Mouse (Mus musculus): Measurements from ENCODE around the gene Dnmt3c. TPM values are rescaled to one million over a fixed set of nuclear protein-coding genes. Genes with fewer than 3 reads are reported as not detected.
A peak's percentile ranks its signal among the peaks of the same experiment; 100 is the strongest.

The Dnmt3c gene
- polyA plus RNA-seq, 1 experiment from 2014 or later: not detected

DNA sequence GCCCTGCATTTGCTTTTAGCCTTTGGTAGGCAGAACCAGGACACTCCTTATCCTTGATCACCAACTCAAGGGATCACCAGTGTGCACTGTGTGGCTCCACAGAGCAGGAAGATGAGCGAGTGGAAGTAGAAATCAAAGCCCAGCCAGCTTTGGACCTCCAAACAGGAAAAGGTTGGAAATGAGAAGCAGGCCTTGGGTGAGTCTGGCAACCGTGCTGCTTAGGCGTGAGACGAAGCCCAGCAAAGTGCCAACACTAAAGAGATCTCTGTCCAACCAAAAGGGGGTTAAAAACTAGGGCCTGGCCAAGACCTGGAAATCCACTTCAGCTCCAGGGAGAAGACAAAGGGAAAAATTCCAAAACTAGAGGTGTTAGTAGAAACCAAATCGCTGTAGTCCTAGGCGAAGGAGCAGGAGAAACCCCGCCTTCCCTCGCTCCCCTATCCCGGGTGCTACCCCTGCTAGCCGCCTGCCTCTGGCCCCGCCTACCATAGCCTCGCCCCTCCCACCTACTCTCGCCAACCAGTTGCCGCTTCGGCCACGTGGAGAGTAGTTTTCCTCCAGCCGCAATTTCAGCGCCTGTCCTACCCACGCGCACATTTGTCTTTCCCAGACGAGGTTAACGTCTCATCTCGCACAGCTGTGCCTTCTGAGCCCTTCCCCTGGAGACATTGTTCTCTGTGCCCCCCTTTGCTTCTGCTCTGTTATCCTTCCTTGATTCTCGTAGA lies 82.3 kb downstream of the Dnmt3c start:
- WGBS: 15% methylated on average over 23 of the region's 24 CpGs
- peaks cover 6% of the 10 kb centered on the region for H3K36me3 ChIP-seq (ENCODE audit: control insufficient read depth, insufficient read depth)
- peak; percentile 84 for ATAC-seq

More for the DNA sequence above, 82.3 kb downstream of the Dnmt3c start:
- Histone ChIP-seq H3K27me3 (replicated peaks; ENCODE audit: control insufficient read depth, insufficient read depth, low read length) (no peaks in the 10 kb centered on the region), H3K9me3 (ENCODE audit: control insufficient read depth, low read length) (peaks cover 4% of the 10 kb centered on the region), H3K4me2 (ENCODE audit: low read length) (peak overlapping the region; percentile 57), H3K9ac (replicated peaks; ENCODE audit: low read depth, low read length) (peak overlapping the region; percentile 34), H3K4me1 (replicated peaks; ENCODE audit: control insufficient read depth, insufficient read depth, low read length) (peaks cover 4% of the 10 kb centered on the region), H3K27ac (ENCODE audit: low read length) (no peak overlapping the region), H3K4me3 (replicated peaks; ENCODE audit: low read length) (peak overlapping the region; percentile 34)

Other genes with a start within 250 kb of the Dnmt3c start
- not detected in 2 replicates for gene 4930404H24Rik, start 203.9 kb upstream of the Dnmt3c start, polyA plus RNA-seq (2015; fragmentation: Nextera tagmentation; extraction: Ambion mirVana)
- gene Nol4l, start 166.7 kb upstream of the Dnmt3c start, polyA plus RNA-seq (2015; fragmentation: Nextera tagmentation; extraction: Ambion mirVana): 47.8 and 50.4 TPM in 2 replicates
- 99.8 and 108 TPM in 2 replicates for gene Commd7, start 63.9 kb upstream of the Dnmt3c start, polyA plus RNA-seq (2015; fragmentation: Nextera tagmentation; extraction: Ambion mirVana)
- 3.1 and 3.4 TPM in 2 replicates for gene Dnmt3b, start 47.2 kb upstream of the Dnmt3c start, polyA plus RNA-seq (2015; fragmentation: Nextera tagmentation; extraction: Ambion mirVana)
- gene Mapre1, start 44.6 kb downstream of the Dnmt3c start, polyA plus RNA-seq (2015; fragmentation: Nextera tagmentation; extraction: Ambion mirVana): 414 and 456 TPM in 2 replicates
- gene Efcab8, start 83.3 kb downstream of the Dnmt3c start, polyA plus RNA-seq (2015; fragmentation: Nextera tagmentation; extraction: Ambion mirVana): 0.27 TPM in 1 of 2 replicates, not detected in the other
- gene Sun5, start 174.4 kb downstream of the Dnmt3c start, polyA plus RNA-seq (2015; fragmentation: Nextera tagmentation; extraction: Ambion mirVana): not detected in 2 replicates
- not detected in 2 replicates for gene Bpifb2, start 178.4 kb downstream of the Dnmt3c start, polyA plus RNA-seq (2015; fragmentation: Nextera tagmentation; extraction: Ambion mirVana)
- not detected in 2 replicates for gene Bpifb6, start 203.7 kb downstream of the Dnmt3c start, polyA plus RNA-seq (2015; fragmentation: Nextera tagmentation; extraction: Ambion mirVana)
- gene Bpifb3, start 221.6 kb downstream of the Dnmt3c start, polyA plus RNA-seq (2015; fragmentation: Nextera tagmentation; extraction: Ambion mirVana): not detected in 2 replicates
- gene Bpifb4, start 241.6 kb downstream of the Dnmt3c start, polyA plus RNA-seq (2015; fragmentation: Nextera tagmentation; extraction: Ambion mirVana): not detected in 2 replicates